Mouse (Mus musculus): ENCODE results near the gene Ngrn. TPM values are rescaled to one million over a fixed set of nuclear protein-coding genes. Genes with fewer than 3 reads are reported as not detected.

Ngrn gene
- total RNA-seq (2014; rRNA removed) (25.2 and 29.7 TPM in 2 replicates), polyA plus RNA-seq (2012; rRNA removed) (15.5 and 16.8 TPM in 2 replicates)

DNA sequence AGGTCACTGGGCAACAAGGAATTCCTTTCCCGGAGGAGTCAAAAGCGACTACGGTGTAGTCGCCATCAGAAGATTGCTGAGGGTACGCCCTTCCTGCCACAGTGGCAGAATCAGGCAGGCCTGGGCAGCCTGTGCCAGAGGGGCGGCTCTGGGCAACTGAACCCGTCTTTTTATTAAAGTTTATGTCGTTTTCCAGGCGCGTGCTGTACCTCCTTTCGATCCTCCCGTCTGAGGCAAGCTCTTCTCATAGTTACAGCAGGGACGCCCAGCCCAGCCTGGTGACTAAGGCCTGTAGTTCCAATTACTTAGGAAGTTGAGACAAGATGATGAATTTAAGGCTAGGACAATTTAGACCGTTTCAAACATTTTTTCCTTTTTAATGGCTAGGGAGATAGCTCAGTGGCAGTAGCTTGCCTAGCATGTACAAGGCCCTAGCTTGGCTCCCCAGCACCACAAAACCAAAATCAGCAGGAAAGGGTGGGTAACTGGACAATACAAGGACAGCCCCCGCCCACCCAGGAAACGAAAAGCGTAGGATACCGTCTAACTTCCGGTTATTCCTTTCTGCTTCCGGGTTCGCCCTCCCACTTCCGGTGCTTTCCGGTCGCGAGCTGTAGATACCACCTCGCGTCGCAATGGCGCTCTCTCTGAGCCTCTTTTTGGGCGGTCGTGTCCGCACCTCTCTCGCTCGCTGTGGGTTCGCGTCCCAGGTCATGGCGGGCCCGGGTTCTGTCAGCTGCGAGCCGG lies at the start of gene Ngrn:
Gene Ngrn (plus strand): TSS at position 591 of the 747 bp plus-strand sequence.
- Histone ChIP-seq H3K79me2 (ENCODE audit: control insufficient read depth, insufficient read depth, low read length) (peaks cover 8% of the 10 kb centered on the region; the same call in 1 of the 2 replicates), H3K27me3 (ENCODE audit: control insufficient read depth, insufficient read depth, low read length) (no peaks in the 10 kb centered on the region), H3K36me3 (ENCODE audit: control insufficient read depth, insufficient read depth, low read length) (peaks cover 8% of the 10 kb centered on the region; the same call in 1 of the 2 replicates), H3K9ac (ENCODE audit: low read depth, low read length) (peak within 1 kb of the TSS; percentile 88), H3K4me1 (ENCODE audit: control insufficient read depth, insufficient read depth, low read length) (no peaks in the 10 kb centered on the region; the same call in 1 of the 2 replicates), H3K27ac (replicated peaks; ENCODE audit: insufficient read depth, low read depth, low read length) (peak within 1 kb of the TSS; percentile 72), H3K4me3 (ENCODE audit: insufficient read depth, low read depth, low read length) (peak within 1 kb of the TSS; percentile 90)
- TF ChIP-seq POLR2A (IDR thresholded peaks at IDR 0.05; ENCODE audit: extremely low read depth, insufficient read depth, low read length) = peak; percentile 80
- peak; percentile 2; the same call in 1 of the 2 replicates for TF ChIP-seq CTCF (IDR thresholded peaks at IDR 0.05; ENCODE audit: low read depth, low read length)
- DNase-seq (ENCODE audit: extremely low read depth, low read depth, low spot score) = peak; percentile 75
- WGBS = 27% methylated on average over 40 of the region's 40 CpGs

DNA sequence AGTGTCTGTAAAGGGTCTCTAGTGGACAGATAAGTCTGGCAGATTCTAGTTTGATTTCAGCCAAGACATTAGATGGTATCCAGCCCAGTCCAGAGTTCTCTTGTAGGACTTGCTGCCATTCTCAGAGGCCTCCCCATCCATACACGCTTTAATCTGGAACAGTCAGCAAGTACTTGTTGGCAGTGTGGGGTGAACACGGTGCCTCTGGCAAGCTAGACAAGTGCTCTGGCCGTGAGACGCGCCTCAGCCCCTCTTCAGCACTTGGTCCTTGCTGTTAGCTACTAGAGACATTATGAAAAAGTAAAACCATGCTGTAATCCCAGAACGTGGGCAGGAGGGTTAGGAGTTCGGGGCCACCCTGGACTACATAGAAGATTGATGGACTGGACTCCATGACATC lies 47.4 kb upstream of the Ngrn start:
- H3K9ac ChIP-seq (ENCODE audit: low read depth, low read length) = no peak overlapping the region
- no peak for DNase-seq (ENCODE audit: extremely low read depth, low read depth, low spot score)
- peaks cover 1% of the 10 kb centered on the region; the same call in 1 of the 2 replicates for H3K36me3 ChIP-seq (ENCODE audit: control insufficient read depth, insufficient read depth, low read length)
- 93% methylated on average over 7 of the region's 7 CpGs for WGBS
- peaks cover 2% of the 10 kb centered on the region; the same call in 1 of the 2 replicates for H3K4me1 ChIP-seq (ENCODE audit: control insufficient read depth, insufficient read depth, low read length)
- TF ChIP-seq CTCF (IDR thresholded peaks at IDR 0.05; ENCODE audit: low read depth, low read length) (no peak), POLR2A (IDR thresholded peaks at IDR 0.05; ENCODE audit: extremely low read depth, insufficient read depth, low read length) (no peak)
- H3K4me3 ChIP-seq (ENCODE audit: insufficient read depth, low read depth, low read length) = no peak overlapping the region
- peaks cover 3% of the 10 kb centered on the region; the same call in 1 of the 2 replicates for H3K79me2 ChIP-seq (ENCODE audit: control insufficient read depth, insufficient read depth, low read length)
- H3K27me3 ChIP-seq (ENCODE audit: control insufficient read depth, insufficient read depth, low read length) = no peaks in the 10 kb centered on the region
- H3K27ac ChIP-seq (replicated peaks; ENCODE audit: insufficient read depth, low read depth, low read length) = no peak overlapping the region

DNA sequence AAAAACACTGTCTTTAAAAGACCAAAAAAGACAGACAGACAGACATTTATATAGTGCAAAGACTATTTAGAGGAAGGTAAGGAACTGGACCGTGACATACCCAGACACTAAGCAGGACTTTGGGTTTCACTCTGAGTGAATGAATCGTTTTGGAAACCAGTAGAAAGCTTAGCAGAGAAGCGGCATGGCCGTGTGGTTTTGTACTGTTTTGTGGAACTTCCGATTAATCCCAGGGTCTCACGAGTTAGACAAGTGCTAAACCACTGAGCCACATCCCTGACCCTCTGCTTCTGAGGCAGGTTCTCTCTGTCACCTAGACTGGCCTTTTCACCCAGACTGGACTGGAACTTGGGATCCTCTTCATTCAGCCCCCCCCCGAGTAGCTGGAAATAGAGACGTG lies 46.6 kb upstream of the Ngrn start:
- DNase-seq (ENCODE audit: extremely low read depth, low read depth, low spot score) = no peak
- TF ChIP-seq POLR2A (IDR thresholded peaks at IDR 0.05; ENCODE audit: extremely low read depth, insufficient read depth, low read length) (no peak), CTCF (IDR thresholded peaks at IDR 0.05; ENCODE audit: low read depth, low read length) (no peak)
- H3K27ac ChIP-seq (replicated peaks; ENCODE audit: insufficient read depth, low read depth, low read length) = no peak overlapping the region
- no peak overlapping the region for H3K9ac ChIP-seq (ENCODE audit: low read depth, low read length)
- peaks cover 3% of the 10 kb centered on the region; the same call in 1 of the 2 replicates for H3K79me2 ChIP-seq (ENCODE audit: control insufficient read depth, insufficient read depth, low read length)
- no peak overlapping the region for H3K4me3 ChIP-seq (ENCODE audit: insufficient read depth, low read depth, low read length)
- 91% methylated on average over 8 of the region's 8 CpGs for WGBS
- H3K27me3 ChIP-seq (ENCODE audit: control insufficient read depth, insufficient read depth, low read length) = no peaks in the 10 kb centered on the region
- H3K36me3 ChIP-seq (ENCODE audit: control insufficient read depth, insufficient read depth, low read length) = peaks cover 4% of the 10 kb centered on the region; the same call in 1 of the 2 replicates
- H3K4me1 ChIP-seq (ENCODE audit: control insufficient read depth, insufficient read depth, low read length) = peaks cover 2% of the 10 kb centered on the region; the same call in 1 of the 2 replicates

DNA sequence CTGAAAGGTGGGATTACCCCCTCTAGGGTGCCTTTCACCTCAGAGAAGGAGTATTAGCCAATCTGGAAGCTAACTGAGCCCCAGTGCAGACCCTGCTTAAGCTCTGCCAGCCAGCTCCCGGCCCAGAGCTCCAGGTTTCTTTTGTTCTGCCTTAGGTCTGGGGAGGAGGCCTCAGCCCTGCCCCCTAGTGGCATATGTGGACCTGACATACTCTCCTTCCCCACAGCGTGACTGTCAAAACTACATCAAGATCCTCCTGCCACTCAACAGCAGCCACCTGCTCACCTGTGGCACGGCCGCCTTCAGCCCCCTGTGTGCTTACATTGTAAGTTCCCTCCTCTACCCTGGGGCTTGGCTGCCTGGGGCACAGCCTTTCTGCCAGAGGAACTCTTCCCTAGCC lies 45.6 kb upstream of the Ngrn start:
- WGBS = 43% methylated on average over 4 of the region's 4 CpGs
- H3K27me3 ChIP-seq (ENCODE audit: control insufficient read depth, insufficient read depth, low read length) = no peaks in the 10 kb centered on the region
- no peaks in the 10 kb centered on the region for H3K4me1 ChIP-seq (ENCODE audit: control insufficient read depth, insufficient read depth, low read length)
- H3K79me2 ChIP-seq (ENCODE audit: control insufficient read depth, insufficient read depth, low read length) = peaks cover 3% of the 10 kb centered on the region; the same call in 1 of the 2 replicates
- peaks cover 5% of the 10 kb centered on the region; the same call in 1 of the 2 replicates for H3K36me3 ChIP-seq (ENCODE audit: control insufficient read depth, insufficient read depth, low read length)
- no peak overlapping the region for H3K4me3 ChIP-seq (ENCODE audit: insufficient read depth, low read depth, low read length)
- TF ChIP-seq POLR2A (IDR thresholded peaks at IDR 0.05; ENCODE audit: extremely low read depth, insufficient read depth, low read length) = no peak
- peak; percentile 94 for TF ChIP-seq CTCF (IDR thresholded peaks at IDR 0.05; ENCODE audit: low read depth, low read length)
- no peak overlapping the region for H3K9ac ChIP-seq (ENCODE audit: low read depth, low read length)
- peak; percentile 45 for DNase-seq (ENCODE audit: extremely low read depth, low read depth, low spot score)
- H3K27ac ChIP-seq (replicated peaks; ENCODE audit: insufficient read depth, low read depth, low read length) = no peak overlapping the region

DNA sequence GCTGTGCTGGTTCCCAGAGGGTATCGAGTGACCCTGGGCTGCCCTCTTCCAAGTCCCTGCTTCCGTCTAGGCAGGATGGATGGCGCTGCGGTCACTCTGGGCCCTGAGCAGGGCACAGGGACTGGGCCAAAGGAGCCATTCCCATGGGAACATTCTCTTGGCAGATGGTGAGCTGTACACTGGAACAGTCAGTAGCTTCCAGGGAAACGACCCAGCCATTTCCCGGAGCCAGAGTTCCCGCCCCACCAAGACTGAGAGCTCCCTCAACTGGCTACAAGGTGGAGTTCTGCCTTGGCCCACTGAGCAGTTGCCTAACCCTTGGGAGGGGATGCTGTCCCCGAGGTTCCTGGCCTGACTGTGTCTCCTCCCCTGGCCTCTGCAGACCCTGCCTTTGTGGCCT lies 44.4 kb upstream of the Ngrn start:
- WGBS = 53% methylated on average over 8 of the region's 8 CpGs
- Histone ChIP-seq H3K27me3 (ENCODE audit: control insufficient read depth, insufficient read depth, low read length) (no peaks in the 10 kb centered on the region), H3K79me2 (ENCODE audit: control insufficient read depth, insufficient read depth, low read length) (no peaks in the 10 kb centered on the region), H3K27ac (replicated peaks; ENCODE audit: insufficient read depth, low read depth, low read length) (no peak overlapping the region), H3K36me3 (ENCODE audit: control insufficient read depth, insufficient read depth, low read length) (peaks cover 14% of the 10 kb centered on the region; the same call in 1 of the 2 replicates), H3K4me1 (ENCODE audit: control insufficient read depth, insufficient read depth, low read length) (no peaks in the 10 kb centered on the region), H3K9ac (ENCODE audit: low read depth, low read length) (no peak overlapping the region), H3K4me3 (ENCODE audit: insufficient read depth, low read depth, low read length) (no peak overlapping the region)
- peak; percentile 40 for DNase-seq (ENCODE audit: extremely low read depth, low read depth, low spot score)
- TF ChIP-seq POLR2A (IDR thresholded peaks at IDR 0.05; ENCODE audit: extremely low read depth, insufficient read depth, low read length) = no peak
- TF ChIP-seq CTCF (IDR thresholded peaks at IDR 0.05; ENCODE audit: low read depth, low read length) = peak; percentile 21; the same call in 1 of the 2 replicates

Measured in liver, adult 2 months (tissue).